Mouse (Mus musculus) forebrain, embryonic 13.5 days (tissue): ENCODE measurements around the gene Btnl6. TPM values are rescaled to one million over a fixed set of nuclear protein-coding genes. Genes with fewer than 3 reads are reported as not detected.

ENCODE experiments used
- ATAC-seq: fragments of 200-750 bp; cut with Nextera tagmentation; 2 replicates; pipeline ENCODE4 v1.8.0; 2017
- H3K27ac ChIP-seq: fragments of 300-500 bp; sonication (generic); 2 replicates; pipeline ENCODE4 v1.5.1; 2015; ENCODE audit warnings: inconsistent platforms, mild to moderate bottlenecking, moderate library complexity
- H3K27me3 ChIP-seq: fragments of 300-500 bp; sonication (generic); 2 replicates; pipeline ENCODE4 v1.6.1; 2015; ENCODE audit warnings: mild to moderate bottlenecking, inconsistent platforms
- H3K36me3 ChIP-seq: fragments of 300-500 bp; sonication (generic); 2 replicates; pipeline ENCODE4 v1.6.1; 2015; ENCODE audit warnings: mild to moderate bottlenecking, inconsistent platforms; ENCODE audit not compliant: poor library complexity, severe bottlenecking
- H3K4me1 ChIP-seq: fragments of 300-500 bp; sonication (generic); 2 replicates; pipeline ENCODE4 v1.6.1; 2015; ENCODE audit warnings: inconsistent platforms
- H3K4me2 ChIP-seq: fragments of 300-500 bp; sonication (generic); 2 replicates; pipeline ENCODE4 v1.6.1; 2015; ENCODE audit warnings: inconsistent platforms, mild to moderate bottlenecking, moderate library complexity
- H3K4me3 ChIP-seq: fragments of 300-500 bp; sonication (generic); 2 replicates; pipeline ENCODE4 v1.5.1; 2015; ENCODE audit warnings: mild to moderate bottlenecking, inconsistent platforms
- H3K9ac ChIP-seq: fragments of 300-500 bp; sonication (generic); 2 replicates; pipeline ENCODE4 v1.6.1; 2015; ENCODE audit warnings: mild to moderate bottlenecking, inconsistent platforms
- H3K9me3 ChIP-seq: fragments of 300-500 bp; sonication (generic); replicated peaks from 2 replicates; pipeline ENCODE4 v1.6.1; 2016; ENCODE audit warnings: inconsistent platforms
- WGBS: fragments of 180-500 bp; shearing (Covaris S2); methylation state at CpG from one replicate; pipeline ENCODE4 v1.1.7; 2015; 5-methylcytosine and 5-hydroxymethylcytosine counted together
- polyA plus RNA-seq: library from polyadenylated mRNA; unstranded; fragments of >200 nt; fragmentation: Nextera tagmentation; extraction: Ambion mirVana; gene quantifications from 2 replicates; pipeline ENCODE4 v1.2.1, GENCODE M21; 2015

The Btnl6 gene
- not detected in 2 replicates for polyA plus RNA-seq

DNA sequence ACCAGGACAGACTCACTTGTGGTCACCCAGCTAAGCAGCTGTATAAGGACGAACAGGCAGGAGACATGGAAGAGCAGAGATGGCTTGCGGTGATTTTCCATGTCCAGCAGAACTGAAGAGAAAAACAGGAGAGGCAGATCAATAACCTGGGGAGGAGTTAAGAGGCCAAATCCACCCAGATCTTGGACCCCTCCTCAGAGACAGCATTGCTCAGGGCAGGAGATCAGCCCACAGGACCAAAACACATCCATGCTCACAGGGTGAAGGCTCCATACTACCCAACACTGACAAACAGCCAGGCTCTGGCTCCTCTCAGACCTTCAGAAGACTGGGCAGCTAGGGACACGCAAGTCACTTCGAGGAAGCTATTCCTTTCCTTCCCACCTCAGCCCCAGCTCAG, at the start of gene Btnl6:
TSS of gene Btnl6 (minus strand) at position 101 of the 400 bp plus-strand sequence.
- WGBS, result 87% methylated on average over 4 of the region's 4 CpGs
- Histone ChIP-seq H3K4me2 (no peak within 1 kb of the TSS), H3K4me3 (no peak within 1 kb of the TSS), H3K4me1 (no peaks in the 10 kb centered on the region), H3K9ac (no peak within 1 kb of the TSS), H3K27ac (no peak within 1 kb of the TSS), H3K9me3 (no peaks in the 10 kb centered on the region), H3K36me3 (no peaks in the 10 kb centered on the region), H3K27me3 (no peaks in the 10 kb centered on the region)
- no peak for ATAC-seq

DNA sequence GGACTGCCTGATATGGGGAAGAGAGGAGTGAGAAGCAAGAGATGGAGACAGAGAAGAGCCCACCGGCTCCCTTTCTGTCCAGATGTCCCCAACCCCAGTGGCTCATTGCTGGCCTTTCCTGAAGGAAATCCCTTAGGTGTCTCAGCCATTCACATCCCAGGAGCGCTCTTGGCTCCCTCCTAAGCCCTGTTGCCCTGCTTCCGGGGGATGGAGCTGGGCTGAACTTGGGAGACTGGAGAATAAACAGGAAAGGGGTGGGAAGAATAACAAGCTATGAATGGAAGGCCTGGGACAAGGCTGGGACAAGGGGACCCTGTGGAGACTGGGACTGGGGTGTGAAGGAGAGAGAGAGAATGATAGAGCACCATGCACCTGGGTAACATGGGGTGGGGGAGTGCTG, 47.6 kb upstream of the Btnl6 start:
- H3K27ac ChIP-seq, result 0 out of 2 replicates have a peak overlapping the region, but pooled peaks have one; percentile 27
- H3K9me3 ChIP-seq, result no peaks in the 10 kb centered on the region; the same call in 1 of the 2 replicates
- WGBS, result 60% methylated on average over 3 of the region's 3 CpGs
- 0 out of 2 replicates have a peak overlapping the region, but pooled peaks have one; percentile 22 for H3K9ac ChIP-seq
- H3K4me1 ChIP-seq, result no peaks in the 10 kb centered on the region
- no peak overlapping the region for H3K4me3 ChIP-seq
- no peak overlapping the region for H3K4me2 ChIP-seq
- H3K27me3 ChIP-seq, result peaks cover 7% of the 10 kb centered on the region
- no peak for ATAC-seq
- no peaks in the 10 kb centered on the region for H3K36me3 ChIP-seq

DNA sequence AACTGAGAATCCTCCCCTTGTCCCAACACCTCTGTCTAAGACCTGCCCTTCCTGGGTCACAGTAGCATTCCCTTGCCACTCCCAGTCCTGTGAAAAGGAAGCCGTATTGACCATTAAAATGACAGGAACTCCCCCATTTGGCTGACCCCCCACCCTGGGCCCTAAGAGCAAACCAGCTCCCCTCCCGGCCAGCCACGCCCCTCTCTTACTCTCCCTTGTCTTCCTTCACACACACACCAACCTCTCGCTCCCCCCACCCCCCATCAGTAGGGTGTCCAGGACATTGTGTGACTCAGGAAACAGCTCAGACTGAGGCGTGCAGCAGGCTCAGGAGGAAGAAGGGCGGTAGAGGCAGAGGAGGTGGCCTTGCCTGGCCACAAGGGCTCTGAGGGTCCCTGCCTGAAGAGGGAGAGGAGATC, 46.9 kb upstream of the Btnl6 start, which contains the start of gene Notch4:
TSS of gene Notch4 (plus strand) at position 266 of the 419 bp plus-strand sequence.
- WGBS, result 24% methylated on average over 6 of the region's 6 CpGs
- Histone ChIP-seq H3K4me3 (no peak within 1 kb of the TSS), H3K9ac (peak within 1 kb of the TSS; percentile 22; the same call in 1 of the 2 replicates), H3K27ac (0 out of 2 replicates have a peak within 1 kb of the TSS, but pooled peaks have one; percentile 27), H3K27me3 (peaks cover 7% of the 10 kb centered on the region), H3K4me1 (no peaks in the 10 kb centered on the region), H3K4me2 (no peak within 1 kb of the TSS), H3K36me3 (no peaks in the 10 kb centered on the region), H3K9me3 (no peaks in the 10 kb centered on the region; the same call in 1 of the 2 replicates)
- ATAC-seq, result no peak

DNA sequence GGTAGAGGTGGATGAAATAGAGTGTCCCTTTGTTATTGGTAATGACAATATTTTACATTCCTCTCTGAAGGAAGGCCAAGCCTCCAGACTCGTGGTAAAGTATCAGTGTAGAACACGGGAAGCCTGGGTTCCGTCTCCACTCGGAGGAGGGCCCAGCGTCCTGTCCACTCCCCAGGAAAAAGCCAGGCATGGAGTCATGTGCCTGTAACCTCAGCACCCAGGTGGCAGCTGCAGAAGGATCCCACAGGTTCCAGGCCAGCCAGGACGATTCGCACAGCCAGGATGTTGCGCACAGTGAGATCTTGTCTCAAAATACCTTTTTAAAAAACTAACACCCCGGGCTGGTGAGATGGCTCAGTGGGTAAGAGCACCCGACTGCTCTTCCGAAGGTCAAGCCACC, 46.2 kb upstream of the Btnl6 start:
- H3K4me3 ChIP-seq, result no peak overlapping the region
- no peaks in the 10 kb centered on the region for H3K36me3 ChIP-seq
- ATAC-seq, result no peak
- no peaks in the 10 kb centered on the region for H3K4me1 ChIP-seq
- H3K27me3 ChIP-seq, result peaks cover 7% of the 10 kb centered on the region
- H3K4me2 ChIP-seq, result no peak overlapping the region
- no peak overlapping the region for H3K27ac ChIP-seq
- no peaks in the 10 kb centered on the region; the same call in 1 of the 2 replicates for H3K9me3 ChIP-seq
- H3K9ac ChIP-seq, result no peak overlapping the region
- 76% methylated on average over 11 of the region's 11 CpGs for WGBS

DNA sequence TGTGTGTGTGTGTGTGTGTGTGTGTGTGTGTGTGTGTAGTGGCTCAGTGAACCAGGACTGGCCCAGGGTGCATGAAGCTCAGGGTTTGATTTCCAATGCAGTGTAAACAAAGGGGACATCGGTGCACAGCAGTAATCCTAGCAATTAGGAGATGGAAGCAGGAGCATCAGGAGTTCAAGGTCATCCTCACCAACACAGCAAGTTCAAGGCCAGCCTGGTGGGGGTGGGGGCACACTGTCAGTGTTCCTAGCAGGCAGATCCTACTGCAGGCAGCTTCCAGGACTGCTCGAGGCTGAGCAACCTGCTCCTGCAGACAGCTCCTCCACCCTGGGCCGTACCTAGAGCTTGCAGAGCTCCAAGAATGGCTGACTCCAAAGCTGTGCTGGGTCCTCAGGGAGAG, 45.4 kb upstream of the Btnl6 start:
- no peaks in the 10 kb centered on the region for H3K4me1 ChIP-seq
- 65% methylated on average over 3 of the region's 3 CpGs for WGBS

DNA sequence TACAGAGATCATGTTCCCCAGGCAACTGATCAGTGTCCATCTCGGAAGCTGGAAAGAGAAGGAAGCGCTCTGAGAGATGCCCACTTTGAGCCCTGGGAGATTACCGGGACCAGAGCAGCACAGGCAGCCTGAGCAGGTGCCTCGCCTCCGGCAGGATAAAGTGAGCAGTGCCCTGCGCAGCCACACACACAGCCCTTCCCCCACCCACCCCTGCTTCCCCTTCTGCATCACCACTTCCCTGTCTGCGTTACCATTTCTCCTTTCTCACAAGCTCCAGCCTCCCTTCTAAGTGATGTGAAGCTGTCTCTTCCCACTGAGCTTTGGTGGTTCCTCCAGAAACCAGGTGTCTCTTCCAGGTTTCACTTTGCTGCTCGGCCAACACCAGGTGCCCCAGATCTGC, 44.0 kb upstream of the Btnl6 start:
- H3K4me1 ChIP-seq, result no peaks in the 10 kb centered on the region
- no peak overlapping the region for H3K9ac ChIP-seq
- H3K27me3 ChIP-seq, result no peaks in the 10 kb centered on the region; the same call in 1 of the 2 replicates
- no peaks in the 10 kb centered on the region for H3K36me3 ChIP-seq
- no peak overlapping the region for H3K4me3 ChIP-seq
- no peak overlapping the region for H3K27ac ChIP-seq
- 30% methylated on average over 8 of the region's 8 CpGs for WGBS
- no peaks in the 10 kb centered on the region; the same call in 1 of the 2 replicates for H3K9me3 ChIP-seq
- ATAC-seq, result no peak
- no peak overlapping the region for H3K4me2 ChIP-seq

More for the DNA sequence above, 45.4 kb upstream of the Btnl6 start:
- ATAC-seq, result no peak
- Histone ChIP-seq H3K4me2 (no peak overlapping the region), H3K27me3 (peaks cover 7% of the 10 kb centered on the region), H3K9ac (no peak overlapping the region), H3K9me3 (no peaks in the 10 kb centered on the region; the same call in 1 of the 2 replicates), H3K36me3 (no peaks in the 10 kb centered on the region), H3K27ac (no peak overlapping the region), H3K4me3 (no peak overlapping the region)

DNA sequence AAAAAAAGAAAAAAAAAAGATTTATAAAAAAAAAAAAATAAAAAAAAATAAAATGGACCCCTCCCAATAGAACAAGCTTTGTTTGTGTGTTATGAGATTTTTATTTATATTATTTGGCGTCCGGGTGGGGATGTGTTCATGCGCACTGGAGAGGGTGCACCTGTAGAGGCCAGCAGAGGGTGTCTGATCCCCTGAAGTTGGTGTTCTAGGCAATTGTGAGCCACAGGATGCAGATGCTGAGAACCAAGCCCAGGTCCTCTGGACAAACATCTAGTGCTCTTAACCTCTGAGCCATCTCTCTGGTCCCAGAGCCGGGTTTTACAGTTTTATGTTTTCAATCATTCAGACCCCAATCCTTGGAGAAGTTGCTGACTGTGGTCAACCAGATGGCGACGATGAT, 43.3 kb upstream of the Btnl6 start:
- 90% methylated on average over 6 of the region's 6 CpGs for WGBS
- ATAC-seq, result no peak
- Histone ChIP-seq H3K36me3 (no peaks in the 10 kb centered on the region), H3K27ac (no peak overlapping the region), H3K4me3 (no peak overlapping the region), H3K4me2 (no peak overlapping the region), H3K4me1 (no peaks in the 10 kb centered on the region), H3K9ac (no peak overlapping the region), H3K27me3 (no peaks in the 10 kb centered on the region), H3K9me3 (no peaks in the 10 kb centered on the region)

DNA sequence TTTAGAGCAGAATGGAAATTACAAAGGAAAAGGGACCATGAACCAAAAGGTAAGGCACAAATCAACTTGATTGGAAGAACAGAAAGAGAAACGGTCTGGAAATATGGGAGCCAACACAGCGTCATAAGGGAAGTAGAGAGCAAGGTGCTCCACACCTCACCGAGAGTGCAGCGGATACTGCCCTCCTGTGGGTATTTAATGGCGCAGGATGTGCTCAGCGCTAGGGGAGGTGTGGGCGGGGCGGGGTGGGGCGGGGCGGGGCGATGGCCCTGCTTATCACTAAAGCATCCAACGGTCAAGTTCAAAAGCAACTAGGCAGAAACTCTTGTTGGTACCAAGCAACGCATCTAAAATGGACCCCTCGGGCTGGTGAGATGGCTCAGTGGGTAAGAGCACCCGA, 42.7 kb upstream of the Btnl6 start:
- Histone ChIP-seq H3K4me1 (no peaks in the 10 kb centered on the region), H3K9me3 (no peaks in the 10 kb centered on the region), H3K4me3 (no peak overlapping the region), H3K9ac (no peak overlapping the region), H3K27ac (no peak overlapping the region), H3K4me2 (no peak overlapping the region), H3K36me3 (no peaks in the 10 kb centered on the region), H3K27me3 (no peaks in the 10 kb centered on the region)
- no peak for ATAC-seq
- 29% methylated on average over 15 of the region's 15 CpGs for WGBS

DNA sequence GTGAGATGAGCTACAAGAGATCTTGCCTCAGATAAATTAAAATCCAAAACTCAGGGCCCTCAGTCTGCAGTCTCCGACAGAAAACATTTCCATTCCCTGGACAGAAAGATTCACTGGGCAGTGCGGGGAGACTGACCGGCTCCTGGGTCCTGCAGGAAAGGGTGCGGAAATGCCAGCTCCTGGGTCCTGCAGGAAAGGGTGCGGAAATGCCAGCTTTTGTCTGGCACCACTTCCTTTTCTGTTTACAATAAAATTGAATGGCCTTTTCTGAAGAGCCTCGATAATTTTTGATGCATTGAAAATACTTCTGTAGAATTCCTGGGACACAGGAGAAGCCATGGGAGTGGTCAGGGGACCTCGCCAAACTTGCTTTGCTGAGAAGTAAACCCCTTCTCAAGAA, 42.0 kb upstream of the Btnl6 start:
- Histone ChIP-seq H3K4me2 (no peak overlapping the region), H3K27me3 (no peaks in the 10 kb centered on the region), H3K4me3 (no peak overlapping the region), H3K27ac (no peak overlapping the region), H3K9ac (no peak overlapping the region), H3K36me3 (no peaks in the 10 kb centered on the region), H3K4me1 (no peaks in the 10 kb centered on the region), H3K9me3 (no peaks in the 10 kb centered on the region)
- ATAC-seq, result no peak
- 88% methylated on average over 7 of the region's 7 CpGs for WGBS

DNA sequence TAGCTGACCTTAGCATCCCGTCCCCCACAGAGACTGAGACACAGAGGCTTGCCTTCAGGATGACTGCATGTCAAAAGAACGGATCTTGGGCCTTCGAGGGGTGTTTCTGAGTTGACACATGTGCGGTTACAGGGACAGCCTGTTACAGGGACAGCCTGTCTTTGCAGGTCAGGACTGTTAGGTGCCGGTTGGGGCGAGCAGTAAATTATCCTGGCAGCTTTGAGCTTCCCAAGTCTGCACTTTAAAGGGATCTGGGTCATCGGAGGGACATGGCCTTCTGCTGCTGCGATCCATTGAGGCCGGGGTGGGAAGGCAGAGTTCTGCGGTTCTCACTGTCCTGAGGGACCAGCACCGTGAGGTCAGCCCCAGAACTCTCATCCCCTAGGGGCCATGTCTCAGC, 40.3 kb upstream of the Btnl6 start:
- no peak overlapping the region for H3K27ac ChIP-seq
- H3K36me3 ChIP-seq, result no peaks in the 10 kb centered on the region
- H3K4me1 ChIP-seq, result no peaks in the 10 kb centered on the region
- no peak overlapping the region for H3K4me3 ChIP-seq
- 77% methylated on average over 11 of the region's 11 CpGs for WGBS
- no peak for ATAC-seq
- no peaks in the 10 kb centered on the region for H3K27me3 ChIP-seq
- H3K4me2 ChIP-seq, result no peak overlapping the region
- H3K9ac ChIP-seq, result no peak overlapping the region
- H3K9me3 ChIP-seq, result no peaks in the 10 kb centered on the region

DNA sequence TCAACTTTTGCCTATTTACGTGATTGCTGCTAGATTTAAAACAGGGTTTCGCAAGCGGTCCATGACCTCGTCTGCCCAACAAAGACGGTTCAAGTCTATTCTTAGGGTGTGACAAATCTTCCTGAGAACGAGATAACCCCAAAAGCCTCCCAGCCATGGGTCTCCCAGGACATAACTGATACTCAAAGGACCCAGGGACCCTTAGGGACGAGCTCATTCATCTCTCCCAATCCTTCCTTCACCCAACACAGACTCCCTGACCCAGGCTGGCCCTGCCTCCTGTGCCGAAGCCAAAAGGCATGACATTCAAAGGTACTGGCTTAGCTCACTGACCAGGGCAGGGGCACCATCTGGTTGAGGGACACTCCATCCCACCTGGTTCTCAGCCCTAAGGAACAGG, 39.3 kb upstream of the Btnl6 start:
- no peak overlapping the region for H3K4me3 ChIP-seq
- H3K9ac ChIP-seq, result no peak overlapping the region
- ATAC-seq, result no peak
- H3K4me1 ChIP-seq, result no peaks in the 10 kb centered on the region
- H3K27ac ChIP-seq, result no peak overlapping the region
- no peaks in the 10 kb centered on the region for H3K9me3 ChIP-seq
- WGBS, result 90% methylated on average over 8 of the region's 8 CpGs
- no peaks in the 10 kb centered on the region for H3K27me3 ChIP-seq
- no peak overlapping the region for H3K4me2 ChIP-seq
- H3K36me3 ChIP-seq, result no peaks in the 10 kb centered on the region

DNA sequence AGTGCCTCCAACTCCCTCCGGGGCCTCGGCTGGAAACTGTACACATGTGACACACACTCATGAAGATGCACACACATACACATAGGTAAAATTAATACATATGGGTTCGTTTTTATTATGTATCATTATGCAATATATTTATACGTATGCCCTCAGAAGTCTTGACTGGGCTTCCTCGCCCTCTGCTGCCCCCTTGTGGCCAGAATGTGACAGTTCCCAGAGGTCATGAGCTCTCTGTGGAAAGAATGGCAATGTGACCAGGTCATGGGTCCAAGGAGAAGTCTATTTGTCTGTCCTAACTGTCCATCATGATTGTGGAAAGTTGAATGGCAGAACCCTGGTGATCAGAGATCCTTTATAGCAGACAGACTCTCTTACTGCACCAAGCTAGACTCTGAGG, 38.3 kb upstream of the Btnl6 start:
- Histone ChIP-seq H3K9me3 (no peaks in the 10 kb centered on the region), H3K27ac (no peak overlapping the region), H3K4me1 (no peaks in the 10 kb centered on the region), H3K27me3 (no peaks in the 10 kb centered on the region), H3K9ac (no peak overlapping the region), H3K4me3 (no peak overlapping the region), H3K36me3 (no peaks in the 10 kb centered on the region), H3K4me2 (no peak overlapping the region)
- 26% methylated on average over 5 of the region's 5 CpGs for WGBS
- no peak for ATAC-seq

DNA sequence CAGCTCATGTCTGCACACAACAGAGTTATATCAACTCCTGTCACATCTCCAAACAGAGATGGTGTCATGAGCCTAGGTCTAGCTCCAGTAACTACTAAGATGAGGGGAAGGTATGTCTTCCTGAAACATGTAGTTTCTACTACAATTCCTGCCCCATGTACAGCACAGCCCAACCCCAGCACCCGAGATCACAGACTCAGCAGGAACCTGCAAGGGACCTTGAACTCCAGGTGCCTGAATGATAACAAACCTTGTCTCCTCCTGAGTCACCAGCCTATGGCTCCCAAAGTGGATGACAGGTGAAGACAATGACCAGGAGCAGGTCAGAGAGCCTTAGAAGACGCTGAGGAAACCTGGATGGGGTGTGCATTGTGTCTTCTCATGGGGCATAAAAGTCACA, 32.7 kb upstream of the Btnl6 start:
- Histone ChIP-seq H3K9me3 (no peaks in the 10 kb centered on the region), H3K27ac (no peak overlapping the region), H3K27me3 (no peaks in the 10 kb centered on the region), H3K4me1 (no peaks in the 10 kb centered on the region), H3K9ac (no peak overlapping the region), H3K4me3 (no peak overlapping the region), H3K4me2 (no peak overlapping the region), H3K36me3 (no peaks in the 10 kb centered on the region)
- ATAC-seq, result no peak
- WGBS, result 82% methylated on average over 2 of the region's 2 CpGs
